Mouse (Mus musculus): ENCODE measurements around the gene Abca17.

GRCm38 (mm10) chr17:24361291-24361690, 10.4 kb upstream of the Abca17 start:
- TF ChIP-seq CTCF (IDR thresholded peaks at IDR 0.05; ENCODE audit: low read depth) (no peak), EP300 (IDR thresholded peaks at IDR 0.05; ENCODE audit: low read depth) (no peak)

Measured in liver, embryonic 14.5 days (tissue).